Mouse (Mus musculus) kidney, embryonic 16.5 days (tissue): Measurements from ENCODE around the gene Trp53. TPM values are rescaled to one million over a fixed set of nuclear protein-coding genes. Genes with fewer than 3 reads are reported as not detected.

ENCODE experiments used
- ATAC-seq: fragments of 200-750 bp; cut with Nextera tagmentation; 2 replicates; pipeline ENCODE4 v1.8.0; 2017; ENCODE audit warnings: moderate TSS enrichment; ENCODE audit not compliant: low FRiP score, low TSS enrichment
- H3K27ac ChIP-seq: fragments of 300-500 bp; sonication (generic); 2 replicates; pipeline ENCODE4 v1.5.1; 2014; ENCODE audit warnings: low read length
- H3K27me3 ChIP-seq: fragments of 300-500 bp; sonication (generic); 2 replicates; pipeline ENCODE4 v1.6.1; 2014; ENCODE audit warnings: low read length, control low read depth, mixed read lengths; ENCODE audit not compliant: insufficient read depth
- H3K36me3 ChIP-seq: fragments of 300-500 bp; sonication (generic); 2 replicates; pipeline ENCODE4 v1.6.1; 2014; ENCODE audit warnings: low read length, control low read depth, mixed read lengths; ENCODE audit not compliant: insufficient read depth
- H3K4me1 ChIP-seq: fragments of 300-500 bp; sonication (generic); 2 replicates; pipeline ENCODE4 v1.6.1; 2014; ENCODE audit warnings: low read length, control low read depth, mixed read lengths; ENCODE audit not compliant: insufficient read depth
- H3K4me2 ChIP-seq: fragments of 300-500 bp; sonication (generic); replicated peaks from 2 replicates; pipeline ENCODE4 v1.6.1; 2014; ENCODE audit warnings: low read depth, low read length
- H3K4me3 ChIP-seq: fragments of 300-500 bp; sonication (generic); 2 replicates; pipeline ENCODE4 v1.5.1; 2014; ENCODE audit warnings: mild to moderate bottlenecking, low read length
- H3K9ac ChIP-seq: fragments of 300-500 bp; sonication (generic); replicated peaks from 2 replicates; pipeline ENCODE4 v1.6.1; 2014; ENCODE audit warnings: low read length
- H3K9me3 ChIP-seq: fragments of 300-500 bp; sonication (generic); 2 replicates; pipeline ENCODE4 v1.6.1; 2016; ENCODE audit warnings: low read length, control low read depth
- WGBS: fragments of 180-500 bp; shearing (Covaris S2); extraction: QIAGEN DNeasy Blood & Tissue Kit; methylation state at CpG from one replicate; pipeline ENCODE4 v1.1.7; 2014; 5-methylcytosine and 5-hydroxymethylcytosine counted together
- microRNA counts: library from miRNA; unstranded; fragments of <30 nt; microRNA quantifications from one replicate; lab custom pipeline; 2016
- microRNA-seq: library from miRNA; unstranded; fragments of <30 nt; microRNA quantifications from one replicate; pipeline ENCODE4, GENCODE M21; 2016
- polyA plus RNA-seq: library from polyadenylated mRNA; unstranded; fragments of >200 nt; fragmentation: Nextera tagmentation; extraction: Ambion mirVana; gene quantifications from 2 replicates; pipeline ENCODE4 v1.2.1, GENCODE M21; 2015

Gene Trp53
- polyA plus RNA-seq, 1 experiment from 2014 or later: 191 TPM

DNA sequence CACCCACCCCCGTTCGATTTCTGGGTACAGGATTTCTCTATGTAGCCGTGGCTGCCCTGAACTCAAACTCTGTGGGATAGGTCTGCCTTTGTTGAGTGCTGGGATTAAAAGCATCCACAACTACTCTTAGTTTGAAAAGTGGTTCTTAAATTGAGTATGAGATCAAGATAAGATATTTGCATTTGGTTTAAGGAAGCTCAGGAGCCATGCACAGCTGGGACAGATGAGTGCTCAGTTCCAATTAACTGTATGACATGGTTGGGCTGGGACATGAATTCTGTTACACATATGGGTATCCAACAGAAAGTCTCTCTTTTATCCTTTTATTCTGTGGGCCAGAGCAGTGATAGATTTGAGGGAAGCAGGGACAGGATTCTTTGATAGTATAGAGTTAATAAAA, 55.3 kb downstream of the Trp53 start:
- 76% methylated on average over 3 of the region's 3 CpGs for WGBS
- no peak overlapping the region for H3K9ac ChIP-seq
- H3K4me1 ChIP-seq: peaks cover 26% of the 10 kb centered on the region
- H3K4me3 ChIP-seq: no peak overlapping the region
- H3K27me3 ChIP-seq: no peaks in the 10 kb centered on the region
- H3K27ac ChIP-seq: no peak overlapping the region
- H3K4me2 ChIP-seq: no peak overlapping the region
- H3K36me3 ChIP-seq: peaks cover 15% of the 10 kb centered on the region
- H3K9me3 ChIP-seq: no peaks in the 10 kb centered on the region
- ATAC-seq: no peak

MicroRNAs within 50 kb of the gene (microRNA counts, 519-probe panel; counts per million panel counts)
- 3,099 counts per million, percentile 72 among the panel's probes with 10 or more counts for microRNA mmu-miR-467f (lab: Ali Mortazavi, UCI)

Small RNA genes lying within 50 kb of the gene (microRNA-seq; reads per million reads assigned to microRNA genes)
- gene Mir467f: not detected

Other genes with a start within 250 kb of the Trp53 start
- 16.4 and 17.8 TPM in 2 replicates for gene Rnf227, start 239.9 kb upstream of the Trp53 start, polyA plus RNA-seq
- 58.6 and 67.2 TPM in 2 replicates for gene Chd3, start 211.0 kb upstream of the Trp53 start, polyA plus RNA-seq
- 142 and 150 TPM in 2 replicates for gene Naa38, start 184.9 kb upstream of the Trp53 start, polyA plus RNA-seq
- gene Cyb5d1, start 184.7 kb upstream of the Trp53 start, polyA plus RNA-seq: 34.0 and 37.3 TPM in 2 replicates
- 46.5 and 47.7 TPM in 2 replicates for gene Tmem88, start 182.1 kb upstream of the Trp53 start, polyA plus RNA-seq
- 26.0 and 31.3 TPM in 2 replicates for gene Kdm6b, start 166.7 kb upstream of the Trp53 start, polyA plus RNA-seq
- gene Dnah2, start 31.2 kb upstream of the Trp53 start, polyA plus RNA-seq: 0.69 and 0.90 TPM in 2 replicates
- gene Efnb3, start 20.2 kb upstream of the Trp53 start, polyA plus RNA-seq: 11.8 and 12.6 TPM in 2 replicates
- gene Wrap53, start 104 bp upstream of the Trp53 start, polyA plus RNA-seq: 29.3 and 30.3 TPM in 2 replicates
- gene Atp1b2, start 25.6 kb downstream of the Trp53 start, polyA plus RNA-seq: 12.3 and 14.3 TPM in 2 replicates
- 0.17 TPM in 1 of 2 replicates, not detected in the other for gene Shbg, start 37.5 kb downstream of the Trp53 start, polyA plus RNA-seq
- gene Sat2, start 41.7 kb downstream of the Trp53 start, polyA plus RNA-seq: 21.3 and 24.1 TPM in 2 replicates
- gene Fxr2, start 52.6 kb downstream of the Trp53 start, polyA plus RNA-seq: 31.8 and 33.4 TPM in 2 replicates
- gene Sox15, start 75.0 kb downstream of the Trp53 start, polyA plus RNA-seq: 0.19 TPM in 1 of 2 replicates, not detected in the other
- 79.5 and 84.0 TPM in 2 replicates for gene Mpdu1, start 82.3 kb downstream of the Trp53 start, polyA plus RNA-seq
- 12.4 and 15.5 TPM in 2 replicates for gene Cd68, start 85.8 kb downstream of the Trp53 start, polyA plus RNA-seq
- 571 and 587 TPM in 2 replicates for gene Eif4a1, start 92.1 kb downstream of the Trp53 start, polyA plus RNA-seq
- gene Senp3, start 101.7 kb downstream of the Trp53 start, polyA plus RNA-seq: 96.5 and 98.4 TPM in 2 replicates
- 0.66 and 1.2 TPM in 2 replicates for gene Tnfsf13, start 105.4 kb downstream of the Trp53 start, polyA plus RNA-seq
- gene Tnfsf12, start 115.5 kb downstream of the Trp53 start, polyA plus RNA-seq: 8.8 and 11.5 TPM in 2 replicates
- gene Tnfsfm13, start 115.7 kb downstream of the Trp53 start, polyA plus RNA-seq: 4.6 and 6.1 TPM in 2 replicates
- 28.3 and 33.6 TPM in 2 replicates for gene Polr2a, start 178.3 kb downstream of the Trp53 start, polyA plus RNA-seq
- 0.25 and 0.64 TPM in 2 replicates for gene Slc35g3, start 181.6 kb downstream of the Trp53 start, polyA plus RNA-seq
- 2.9 TPM in 2 replicates for gene Zbtb4, start 185.6 kb downstream of the Trp53 start, polyA plus RNA-seq
- 12.9 and 13.8 TPM in 2 replicates for gene Chrnb1, start 215.6 kb downstream of the Trp53 start, polyA plus RNA-seq
- 2.6 and 3.0 TPM in 2 replicates for gene Fgf11, start 221.5 kb downstream of the Trp53 start, polyA plus RNA-seq
- gene Tmem102, start 225.3 kb downstream of the Trp53 start, polyA plus RNA-seq: 9.0 and 10.2 TPM in 2 replicates
- not detected in 2 replicates for gene Gm39566, start 234.9 kb downstream of the Trp53 start, polyA plus RNA-seq
- gene Spem2, start 238.1 kb downstream of the Trp53 start, polyA plus RNA-seq: not detected in 2 replicates
- gene Spem1, start 241.8 kb downstream of the Trp53 start, polyA plus RNA-seq: 0.15 and 0.28 TPM in 2 replicates